Mouse (Mus musculus): ENCODE measurements around the gene Rgma.

GRCm38 (mm10) chr7:73327652-73328051 is 47.7 kb upstream of the Rgma start:
- no peak for TF ChIP-seq CTCF (IDR thresholded peaks at IDR 0.05; ENCODE audit: extremely low read depth, insufficient read depth, insufficient read length, insufficient replicate concordance)
- TF ChIP-seq POLR2A (IDR thresholded peaks at IDR 0.05; ENCODE audit: low read depth, low read length), result no peak
